Mouse (Mus musculus) liver, postnatal 0 days (tissue): ENCODE measurements around the gene Ccng1.
"Not testable (repeated sequence)": the region's sequence is repeated elsewhere in the genome, so short reads cannot be mapped to it uniquely, and the experiment has no call there.

Source experiments
- CTCF ChIP-seq: sonication (generic); IDR thresholded peaks from 2 replicates; pipeline ENCODE4 v1.5.1; 2016; ENCODE audit warnings: antibody characterized with exemption, low read depth
- EP300 ChIP-seq: IDR thresholded peaks from 2 replicates; pipeline ENCODE4 v1.6.1; 2016; ENCODE audit warnings: antibody characterized with exemption, low read depth, mild to moderate bottlenecking

GRCm38 (mm10) chr11:40709899-40710298, 45.2 kb downstream of the Ccng1 start:
- TF ChIP-seq EP300, CTCF: not testable (repeated sequence)
